Mouse (Mus musculus) thymus, adult 2 months (tissue): ENCODE measurements around the gene Ift81.

Experiments used
- CTCF ChIP-seq: fragments of 200-500 bp; IDR thresholded peaks from 2 replicates; pipeline ENCODE4 v1.5.1; 2012; ENCODE audit warnings: mild to moderate bottlenecking, control low read depth, low read length, moderate library complexity, borderline replicate concordance; ENCODE audit not compliant: control insufficient read depth, poor library complexity, insufficient read depth; ENCODE audit errors: extremely low read depth
- POLR2A ChIP-seq: fragments of 200-500 bp; IDR thresholded peaks from 2 replicates; pipeline ENCODE4 v1.6.1; 2012; ENCODE audit warnings: mild to moderate bottlenecking, low read length, control low read depth, moderate library complexity; ENCODE audit not compliant: control insufficient read depth, poor library complexity, insufficient read depth; ENCODE audit errors: extremely low read depth

DNA sequence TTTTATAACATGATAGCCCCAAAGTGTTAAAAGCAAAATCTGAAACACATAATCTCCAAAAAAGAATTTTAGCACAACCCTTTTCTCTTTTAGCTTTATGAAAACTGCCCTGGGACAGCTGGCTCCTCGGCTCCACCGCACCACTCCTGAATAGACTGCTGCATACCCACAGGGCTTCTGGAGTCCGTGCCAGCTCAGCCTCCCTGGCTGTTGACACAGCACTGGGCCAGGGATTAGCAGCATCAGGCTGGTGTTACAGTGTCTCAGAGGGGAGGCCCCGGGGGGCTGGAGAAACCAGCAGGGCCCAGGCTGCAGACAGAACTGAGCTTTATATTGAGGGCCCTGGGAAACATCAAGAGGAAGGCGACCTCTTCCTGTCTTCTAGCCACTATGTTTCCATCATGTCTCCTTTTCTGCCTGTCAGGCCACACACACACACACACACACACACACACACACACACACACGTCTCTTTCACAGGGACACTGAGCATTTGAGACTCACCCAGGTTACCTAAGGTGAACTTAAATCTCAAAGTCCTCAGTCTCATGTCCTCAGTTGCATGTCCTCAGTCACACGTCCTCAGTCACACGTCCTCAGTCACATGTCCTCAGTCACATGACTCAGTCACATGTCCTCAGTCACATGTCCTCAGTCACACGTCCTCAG, 33.1 kb upstream of the Ift81 start:
- TF ChIP-seq CTCF (no peak), POLR2A (no peak)
